Mouse (Mus musculus) forebrain, embryonic 13.5 days (tissue): ENCODE data around the gene Lalba. TPM values are rescaled to one million over a fixed set of nuclear protein-coding genes. Genes with fewer than 3 reads are reported as not detected.
"Not testable (repeated sequence)": the region's sequence is repeated elsewhere in the genome, so short reads cannot be mapped to it uniquely, and the experiment has no call there.

ENCODE experiments used
- ATAC-seq: fragments of 200-750 bp; cut with Nextera tagmentation; 2 replicates; pipeline ENCODE4 v1.8.0; 2017
- H3K27ac ChIP-seq: fragments of 300-500 bp; sonication (generic); 2 replicates; pipeline ENCODE4 v1.5.1; 2015; ENCODE audit warnings: inconsistent platforms, mild to moderate bottlenecking, moderate library complexity
- H3K27me3 ChIP-seq: fragments of 300-500 bp; sonication (generic); 2 replicates; pipeline ENCODE4 v1.6.1; 2015; ENCODE audit warnings: mild to moderate bottlenecking, inconsistent platforms
- H3K36me3 ChIP-seq: fragments of 300-500 bp; sonication (generic); 2 replicates; pipeline ENCODE4 v1.6.1; 2015; ENCODE audit warnings: mild to moderate bottlenecking, inconsistent platforms; ENCODE audit not compliant: poor library complexity, severe bottlenecking
- H3K4me1 ChIP-seq: fragments of 300-500 bp; sonication (generic); 2 replicates; pipeline ENCODE4 v1.6.1; 2015; ENCODE audit warnings: inconsistent platforms
- H3K4me2 ChIP-seq: fragments of 300-500 bp; sonication (generic); 2 replicates; pipeline ENCODE4 v1.6.1; 2015; ENCODE audit warnings: inconsistent platforms, mild to moderate bottlenecking, moderate library complexity
- H3K4me3 ChIP-seq: fragments of 300-500 bp; sonication (generic); 2 replicates; pipeline ENCODE4 v1.5.1; 2015; ENCODE audit warnings: mild to moderate bottlenecking, inconsistent platforms
- H3K9ac ChIP-seq: fragments of 300-500 bp; sonication (generic); 2 replicates; pipeline ENCODE4 v1.6.1; 2015; ENCODE audit warnings: mild to moderate bottlenecking, inconsistent platforms
- H3K9me3 ChIP-seq: fragments of 300-500 bp; sonication (generic); replicated peaks from 2 replicates; pipeline ENCODE4 v1.6.1; 2016; ENCODE audit warnings: inconsistent platforms
- WGBS: fragments of 180-500 bp; shearing (Covaris S2); methylation state at CpG from one replicate; pipeline ENCODE4 v1.1.7; 2015; 5-methylcytosine and 5-hydroxymethylcytosine counted together
- polyA plus RNA-seq: library from polyadenylated mRNA; unstranded; fragments of >200 nt; fragmentation: Nextera tagmentation; extraction: Ambion mirVana; gene quantifications from 2 replicates; pipeline ENCODE4 v1.2.1, GENCODE M21; 2015

Lalba gene
- polyA plus RNA-seq, result not detected in 2 replicates

DNA sequence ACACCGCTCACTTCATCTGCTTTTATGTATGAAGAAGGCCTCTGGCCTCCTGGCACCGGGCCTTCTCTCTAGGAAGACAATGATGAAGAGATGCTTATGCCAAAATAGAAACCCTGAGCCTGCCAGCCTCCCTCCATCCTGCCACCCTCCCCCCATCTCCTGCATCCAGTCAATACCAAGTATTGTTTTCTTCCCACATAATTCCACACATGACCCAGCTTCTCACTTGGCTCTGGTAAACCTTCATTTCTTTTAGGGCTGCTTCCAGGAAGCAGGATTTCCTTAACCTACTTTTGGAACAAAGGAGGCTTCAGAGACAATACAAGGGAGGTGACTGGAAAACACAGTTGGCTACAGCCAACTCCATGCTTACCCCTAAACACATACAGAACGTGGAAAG, at the start of gene Lalba:
Lalba (minus strand) TSS at position 21 of the 400 bp plus-strand sequence.
- no peak within 1 kb of the TSS for H3K27ac ChIP-seq
- no peak for ATAC-seq
- WGBS, result 64% methylated on average over 3 of the region's 3 CpGs
- H3K36me3 ChIP-seq, result no peaks in the 10 kb centered on the region
- H3K4me2 ChIP-seq, result no peak within 1 kb of the TSS
- no peaks in the 10 kb centered on the region for H3K9me3 ChIP-seq
- no peaks in the 10 kb centered on the region for H3K27me3 ChIP-seq
- H3K4me1 ChIP-seq, result no peaks in the 10 kb centered on the region
- H3K9ac ChIP-seq, result no peak within 1 kb of the TSS
- H3K4me3 ChIP-seq, result no peak within 1 kb of the TSS

- ATAC-seq, result no peak
- H3K4me3 ChIP-seq, result peak overlapping the region; percentile 78
- H3K9ac ChIP-seq, result peak overlapping the region; percentile 94
- H3K9me3 ChIP-seq, result no peaks in the 10 kb centered on the region
- 39% methylated on average over 5 of the region's 5 CpGs for WGBS
- peak overlapping the region; percentile 91 for H3K4me2 ChIP-seq
- no peaks in the 10 kb centered on the region for H3K27me3 ChIP-seq
- H3K36me3 ChIP-seq, result peaks cover 49% of the 10 kb centered on the region
- no peak overlapping the region for H3K27ac ChIP-seq
- H3K4me1 ChIP-seq, result peaks cover 20% of the 10 kb centered on the region
Measured at GRCm38 (mm10) chr15:98532281-98532680, 49.8 kb upstream of the Lalba start.

DNA sequence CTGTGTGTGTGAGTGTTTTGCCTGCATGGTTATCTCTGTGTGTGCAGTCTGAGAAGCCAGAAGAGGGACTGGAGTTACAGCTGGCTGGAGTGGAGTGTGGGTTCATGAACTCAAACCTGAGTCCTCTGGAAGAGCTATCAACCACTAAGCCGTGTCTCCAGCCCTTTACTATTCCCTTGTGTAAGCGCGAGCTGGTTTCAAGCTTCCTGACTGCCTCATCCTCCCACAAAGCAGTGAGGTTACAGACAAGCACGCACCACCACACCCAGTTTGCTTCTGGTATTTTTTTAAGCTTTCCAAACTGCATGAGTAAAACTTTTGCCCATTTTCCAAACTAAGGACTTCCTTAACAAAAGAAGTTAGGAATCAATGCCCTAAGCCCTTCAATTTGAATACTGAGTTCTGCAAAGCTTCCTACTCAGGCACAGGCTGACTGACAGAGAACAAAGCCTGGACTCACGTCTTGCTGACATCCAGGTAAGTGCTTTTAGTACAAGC, 45.6 kb upstream of the Lalba start:
- Histone ChIP-seq H3K4me1 (peaks cover 23% of the 10 kb centered on the region), H3K27ac (no peak overlapping the region), H3K36me3 (peaks cover 85% of the 10 kb centered on the region), H3K9ac (no peak overlapping the region), H3K9me3 (no peaks in the 10 kb centered on the region), H3K4me2 (no peak overlapping the region), H3K4me3 (no peak overlapping the region), H3K27me3 (no peaks in the 10 kb centered on the region)
- ATAC-seq, result no peak
- WGBS, result 89% methylated on average over 5 of the region's 5 CpGs

- H3K4me3 ChIP-seq, result no peak overlapping the region
- ATAC-seq, result no peak
- H3K9ac ChIP-seq, result no peak overlapping the region
- no peak overlapping the region for H3K27ac ChIP-seq
- WGBS, result 96% methylated on average over 5 of the region's 5 CpGs
- no peaks in the 10 kb centered on the region for H3K9me3 ChIP-seq
- no peaks in the 10 kb centered on the region for H3K27me3 ChIP-seq
- peaks cover 94% of the 10 kb centered on the region for H3K36me3 ChIP-seq
- peaks cover 16% of the 10 kb centered on the region for H3K4me1 ChIP-seq
- H3K4me2 ChIP-seq, result no peak overlapping the region
Measured at GRCm38 (mm10) chr15:98527056-98527771, 44.7 kb upstream of the Lalba start.

- Histone ChIP-seq H3K4me1 (0 out of 2 replicates have a peak, but pooled peaks cover 7% of the 10 kb centered on the region), H3K27ac (no peak overlapping the region), H3K4me3 (no peak overlapping the region), H3K27me3 (no peaks in the 10 kb centered on the region), H3K9me3 (no peaks in the 10 kb centered on the region), H3K9ac (no peak overlapping the region), H3K4me2 (no peak overlapping the region), H3K36me3 (peaks cover 97% of the 10 kb centered on the region)
- 60% methylated on average over 5 of the region's 5 CpGs for WGBS
- no peak for ATAC-seq
Measured at GRCm38 (mm10) chr15:98526057-98526456, 43.5 kb upstream of the Lalba start.

GRCm38 (mm10) chr15:98521245-98521644, 38.7 kb upstream of the Lalba start:
- Histone ChIP-seq H3K9me3 (no peaks in the 10 kb centered on the region), H3K9ac (no peak overlapping the region), H3K36me3 (peaks cover 87% of the 10 kb centered on the region), H3K27ac (no peak overlapping the region), H3K27me3 (no peaks in the 10 kb centered on the region), H3K4me2 (no peak overlapping the region), H3K4me1 (no peaks in the 10 kb centered on the region), H3K4me3 (no peak overlapping the region)
- ATAC-seq, result no peak
- 92% methylated on average over 3 of the region's 3 CpGs for WGBS

GRCm38 (mm10) chr15:98517380-98518355, 35.1 kb upstream of the Lalba start:
- Histone ChIP-seq H3K4me3 (no peak overlapping the region), H3K27ac (no peak overlapping the region; the same call in 1 of the 2 replicates), H3K4me2 (no peak overlapping the region), H3K9me3 (no peaks in the 10 kb centered on the region), H3K36me3 (peaks cover 60% of the 10 kb centered on the region), H3K4me1 (no peaks in the 10 kb centered on the region), H3K27me3 (no peaks in the 10 kb centered on the region), H3K9ac (no peak overlapping the region)
- WGBS, result 72% methylated on average over 16 of the region's 16 CpGs
- ATAC-seq, result no peak

DNA sequence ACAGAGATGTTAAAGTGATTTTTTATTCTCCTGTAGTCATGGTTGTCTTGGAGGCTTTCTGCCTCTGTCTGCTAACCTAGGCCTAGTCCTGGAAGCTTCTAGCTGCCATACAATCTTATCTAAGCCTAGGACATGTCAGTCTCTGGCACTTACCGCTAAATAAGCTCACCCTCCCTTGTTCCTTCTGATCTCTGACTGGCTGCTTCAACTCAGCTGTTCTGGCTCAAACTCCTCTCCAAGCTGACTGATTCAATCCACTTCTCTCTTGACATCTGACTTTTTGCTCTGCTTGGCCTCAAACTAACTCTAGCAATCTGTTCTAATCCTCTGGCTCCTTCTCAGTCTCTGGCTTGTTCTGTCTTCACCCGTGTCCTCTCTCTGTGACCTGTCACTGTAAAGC, 32.3 kb upstream of the Lalba start:
- H3K4me2 ChIP-seq, H3K4me3 ChIP-seq, H3K9me3 ChIP-seq, H3K27me3 ChIP-seq, H3K9ac ChIP-seq, H3K4me1 ChIP-seq, H3K27ac ChIP-seq, ATAC-seq: not testable (repeated sequence)
- WGBS, result 92% methylated on average over 2 of the region's 2 CpGs
- H3K36me3 ChIP-seq, result peaks cover 32% of the 10 kb centered on the region

GRCm38 (mm10) chr15:98514146-98514545, 31.6 kb upstream of the Lalba start:
- H3K27me3 ChIP-seq, result no peaks in the 10 kb centered on the region
- no peak overlapping the region for H3K4me2 ChIP-seq
- no peak for ATAC-seq
- no peak overlapping the region for H3K9ac ChIP-seq
- H3K36me3 ChIP-seq, result peaks cover 26% of the 10 kb centered on the region
- no peak overlapping the region for H3K4me3 ChIP-seq
- 84% methylated on average over 8 of the region's 8 CpGs for WGBS
- peaks cover 6% of the 10 kb centered on the region for H3K4me1 ChIP-seq
- no peak overlapping the region for H3K27ac ChIP-seq
- no peaks in the 10 kb centered on the region for H3K9me3 ChIP-seq

DNA sequence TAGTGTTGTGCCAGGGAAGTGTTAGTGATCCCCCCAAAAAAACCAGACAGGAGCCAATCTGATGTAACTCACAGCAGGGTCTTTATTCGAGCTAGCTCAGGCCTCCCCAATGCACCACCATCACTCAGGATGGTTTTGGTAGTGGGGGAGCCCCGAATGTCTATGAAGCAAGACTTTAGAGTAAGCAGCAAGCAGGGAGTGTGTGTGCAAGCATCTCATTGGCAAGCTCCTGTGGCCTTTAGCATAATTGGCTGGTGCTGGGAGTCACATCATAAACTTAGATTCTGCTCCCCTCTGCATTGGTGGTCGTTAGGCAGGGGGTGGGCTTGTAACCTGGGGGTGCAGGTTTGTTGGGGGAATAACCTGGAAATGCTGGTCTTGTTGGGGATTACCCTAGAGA, 31.2 kb upstream of the Lalba start:
- WGBS, result 75% methylated on average over 3 of the region's 3 CpGs

DNA sequence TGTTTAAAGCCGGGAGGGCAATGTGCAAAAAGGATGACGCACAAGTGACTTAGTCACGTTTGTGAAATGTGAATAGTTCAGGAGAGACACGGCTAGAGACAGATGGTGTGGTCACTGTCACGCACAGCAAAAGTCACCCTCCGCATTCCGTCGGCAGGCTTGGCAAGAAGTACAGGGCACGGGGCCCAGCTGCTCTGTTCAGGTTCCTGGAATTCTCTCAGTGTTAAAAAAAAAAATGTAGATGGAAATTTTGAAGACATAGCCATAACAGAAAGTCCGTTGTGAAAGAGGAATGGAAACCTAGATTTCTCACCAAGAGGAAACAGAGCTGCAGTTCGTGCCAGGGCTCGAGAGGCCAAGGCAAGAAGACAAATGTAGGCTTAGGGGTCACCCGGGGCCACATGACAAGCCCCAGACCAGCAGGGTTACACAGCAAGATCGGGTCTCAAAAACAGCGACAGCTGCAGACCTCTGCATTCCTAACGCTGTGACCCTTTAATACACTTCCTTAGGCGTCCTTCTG, 30.3 kb upstream of the Lalba start:
- Histone ChIP-seq H3K9ac (no peak overlapping the region), H3K4me2 (no peak overlapping the region), H3K4me1 (peaks cover 6% of the 10 kb centered on the region), H3K9me3 (no peaks in the 10 kb centered on the region), H3K4me3 (no peak overlapping the region), H3K27ac (no peak overlapping the region), H3K36me3 (peaks cover 18% of the 10 kb centered on the region), H3K27me3 (no peaks in the 10 kb centered on the region)
- 68% methylated on average over 17 of the region's 17 CpGs for WGBS
- no peak for ATAC-seq

More for the DNA sequence above, 31.2 kb upstream of the Lalba start:
- not testable (repeated sequence) for H3K27ac ChIP-seq, ATAC-seq, H3K27me3 ChIP-seq, H3K4me1 ChIP-seq, H3K4me3 ChIP-seq, H3K9ac ChIP-seq, H3K9me3 ChIP-seq, H3K4me2 ChIP-seq
- peaks cover 26% of the 10 kb centered on the region for H3K36me3 ChIP-seq

GRCm38 (mm10) chr15:98512232-98512631, 29.7 kb upstream of the Lalba start:
- no peak overlapping the region for H3K4me3 ChIP-seq
- H3K9ac ChIP-seq, result no peak overlapping the region
- no peak overlapping the region for H3K4me2 ChIP-seq
- 69% methylated on average over 8 of the region's 8 CpGs for WGBS
- peaks cover 14% of the 10 kb centered on the region; the same call in 1 of the 2 replicates for H3K36me3 ChIP-seq
- no peak overlapping the region for H3K27ac ChIP-seq
- no peaks in the 10 kb centered on the region for H3K9me3 ChIP-seq
- ATAC-seq, result no peak
- H3K27me3 ChIP-seq, result no peaks in the 10 kb centered on the region
- peaks cover 6% of the 10 kb centered on the region for H3K4me1 ChIP-seq
